Mouse (Mus musculus) neural tube, embryonic 12.5 days (tissue): ENCODE data around the gene Calcb. TPM values are rescaled to one million over a fixed set of nuclear protein-coding genes. Genes with fewer than 3 reads are reported as not detected.

Experiments
- ATAC-seq: fragments of 200-750 bp; cut with Nextera tagmentation; 2 replicates; pipeline ENCODE4 v1.8.0; 2017; ENCODE audit warnings: low read depth, mild to moderate bottlenecking, moderate TSS enrichment, moderate library complexity; ENCODE audit not compliant: low FRiP score
- H3K27ac ChIP-seq: fragments of 300-500 bp; sonication (generic); 2 replicates; pipeline ENCODE4 v1.5.1; 2016
- H3K27me3 ChIP-seq: fragments of 300-500 bp; sonication (generic); replicated peaks from 2 replicates; pipeline ENCODE4 v1.6.1; 2016; ENCODE audit warnings: mild to moderate bottlenecking
- H3K36me3 ChIP-seq: fragments of 300-500 bp; sonication (generic); 2 replicates; pipeline ENCODE4 v1.6.1; 2016; ENCODE audit warnings: mild to moderate bottlenecking
- H3K4me1 ChIP-seq: fragments of 300-500 bp; sonication (generic); 2 replicates; pipeline ENCODE4 v1.6.1; 2016
- H3K4me2 ChIP-seq: fragments of 300-500 bp; sonication (generic); replicated peaks from 2 replicates; pipeline ENCODE4 v1.6.1; 2016; ENCODE audit warnings: mild to moderate bottlenecking
- H3K4me3 ChIP-seq: fragments of 300-500 bp; sonication (generic); 2 replicates; pipeline ENCODE4 v1.5.1; 2016
- H3K9ac ChIP-seq: fragments of 300-500 bp; sonication (generic); 2 replicates; pipeline ENCODE4 v1.6.1; 2016; ENCODE audit warnings: mild to moderate bottlenecking
- H3K9me3 ChIP-seq: fragments of 300-500 bp; sonication (generic); 2 replicates; pipeline ENCODE4 v1.6.1; 2016; ENCODE audit warnings: mild to moderate bottlenecking
- WGBS: fragments of 180-500 bp; shearing (Covaris S2); methylation state at CpG from one replicate; pipeline ENCODE4 v1.1.7; 2016; 5-methylcytosine and 5-hydroxymethylcytosine counted together
- polyA plus RNA-seq: library from polyadenylated mRNA; unstranded; fragments of >200 nt; fragmentation: Nextera tagmentation; extraction: Ambion mirVana; gene quantifications from 2 replicates; pipeline ENCODE4 v1.2.1, GENCODE M21; 2016

The Calcb gene
- polyA plus RNA-seq, 1 experiment from 2014 or later = 1.9 TPM

GRCm38 (mm10) chr7:114762660-114763059 lies 44.2 kb downstream of the Calcb start:
- Histone ChIP-seq H3K36me3 (no peaks in the 10 kb centered on the region), H3K9ac (no peak overlapping the region), H3K4me3 (no peak overlapping the region), H3K27ac (no peak overlapping the region), H3K27me3 (no peaks in the 10 kb centered on the region), H3K4me2 (no peak overlapping the region), H3K4me1 (no peaks in the 10 kb centered on the region; the same call in 1 of the 2 replicates), H3K9me3 (no peaks in the 10 kb centered on the region)
- no peak for ATAC-seq
- WGBS = 64% methylated on average over 2 of the region's 2 CpGs

GRCm38 (mm10) chr7:114765273-114765672 lies 46.8 kb downstream of the Calcb start:
- WGBS = 75% methylated on average over 3 of the region's 3 CpGs
- no peak overlapping the region for H3K4me2 ChIP-seq
- no peak for ATAC-seq

GRCm38 (mm10) chr7:114766523-114766922 lies 48.1 kb downstream of the Calcb start:
- H3K9me3 ChIP-seq = no peaks in the 10 kb centered on the region
- H3K4me1 ChIP-seq = no peaks in the 10 kb centered on the region; the same call in 1 of the 2 replicates
- ATAC-seq = no peak
- no peak overlapping the region for H3K9ac ChIP-seq
- 91% methylated on average over 3 of the region's 3 CpGs for WGBS
- H3K27ac ChIP-seq = no peak overlapping the region
- no peaks in the 10 kb centered on the region for H3K27me3 ChIP-seq
- no peaks in the 10 kb centered on the region for H3K36me3 ChIP-seq
- no peak overlapping the region for H3K4me2 ChIP-seq
- H3K4me3 ChIP-seq = no peak overlapping the region

More at GRCm38 (mm10) chr7:114765273-114765672, 46.8 kb downstream of the Calcb start:
- Histone ChIP-seq H3K9me3 (no peaks in the 10 kb centered on the region), H3K4me1 (no peaks in the 10 kb centered on the region; the same call in 1 of the 2 replicates), H3K4me3 (no peak overlapping the region), H3K27me3 (no peaks in the 10 kb centered on the region), H3K36me3 (no peaks in the 10 kb centered on the region), H3K27ac (no peak overlapping the region), H3K9ac (no peak overlapping the region)

- Histone ChIP-seq H3K4me1 (no peaks in the 10 kb centered on the region; the same call in 1 of the 2 replicates), H3K9ac (no peak overlapping the region), H3K4me2 (no peak overlapping the region), H3K27me3 (no peaks in the 10 kb centered on the region), H3K36me3 (no peaks in the 10 kb centered on the region), H3K4me3 (no peak overlapping the region), H3K9me3 (no peaks in the 10 kb centered on the region), H3K27ac (no peak overlapping the region)
- WGBS = 91% methylated on average over 5 of the region's 5 CpGs
- no peak for ATAC-seq
Observed at GRCm38 (mm10) chr7:114768516-114768915, 50.1 kb downstream of the Calcb start.

- Histone ChIP-seq H3K27me3 (no peaks in the 10 kb centered on the region), H3K4me3 (no peak overlapping the region), H3K27ac (no peak overlapping the region), H3K9me3 (no peaks in the 10 kb centered on the region), H3K9ac (no peak overlapping the region), H3K4me2 (no peak overlapping the region), H3K36me3 (no peaks in the 10 kb centered on the region), H3K4me1 (no peaks in the 10 kb centered on the region; the same call in 1 of the 2 replicates)
- WGBS = 89% methylated on average over 4 of the region's 4 CpGs
- no peak for ATAC-seq
Observed at GRCm38 (mm10) chr7:114769041-114769440, 50.6 kb downstream of the Calcb start.

GRCm38 (mm10) chr7:114770586-114770985 lies 52.1 kb downstream of the Calcb start:
- H3K4me3 ChIP-seq = no peak overlapping the region
- no peak overlapping the region for H3K27ac ChIP-seq
- H3K4me2 ChIP-seq = no peak overlapping the region
- H3K9me3 ChIP-seq = no peaks in the 10 kb centered on the region
- 94% methylated on average over 3 of the region's 3 CpGs for WGBS
- no peaks in the 10 kb centered on the region for H3K27me3 ChIP-seq
- no peaks in the 10 kb centered on the region for H3K36me3 ChIP-seq
- ATAC-seq = no peak
- no peak overlapping the region for H3K9ac ChIP-seq
- H3K4me1 ChIP-seq = no peaks in the 10 kb centered on the region

GRCm38 (mm10) chr7:114771801-114772200 lies 53.4 kb downstream of the Calcb start:
- no peak for ATAC-seq
- no peaks in the 10 kb centered on the region for H3K9me3 ChIP-seq
- H3K4me1 ChIP-seq = no peaks in the 10 kb centered on the region
- 80% methylated on average over 7 of the region's 7 CpGs for WGBS
- H3K27me3 ChIP-seq = no peaks in the 10 kb centered on the region
- H3K4me2 ChIP-seq = no peak overlapping the region
- H3K4me3 ChIP-seq = no peak overlapping the region
- H3K9ac ChIP-seq = no peak overlapping the region
- H3K27ac ChIP-seq = no peak overlapping the region
- H3K36me3 ChIP-seq = no peaks in the 10 kb centered on the region

Other genes starting within 250 kb of the Calcb start
- 1.3 TPM in 2 replicates for gene Cyp2r1, start 155.7 kb upstream of the Calcb start, polyA plus RNA-seq
- 4.3 and 6.4 TPM in 2 replicates for gene Calca, start 82.3 kb upstream of the Calcb start, polyA plus RNA-seq
- 12.3 and 13.7 TPM in 2 replicates for gene Insc, start 25.1 kb downstream of the Calcb start, polyA plus RNA-seq